Mouse (Mus musculus) embryonic fibroblast, embryonic 13.5 days (primary cell): ENCODE data around the gene Tmem117.

Source experiments
- CTCF ChIP-seq: IDR thresholded peaks from 2 replicates; pipeline ENCODE4 v1.5.1; 2011; ENCODE audit warnings: mild to moderate bottlenecking, control low read depth, low read length, moderate library complexity, borderline replicate concordance; ENCODE audit not compliant: insufficient read depth
- POLR2A ChIP-seq: IDR thresholded peaks from 2 replicates; pipeline ENCODE4 v1.6.1; 2011; ENCODE audit warnings: low read depth, mild to moderate bottlenecking, control low read depth, low read length, moderate library complexity

GRCm38 (mm10) chr15:94770832-94771578, 142.0 kb downstream of the Tmem117 start:
- TF ChIP-seq POLR2A = no peak
- TF ChIP-seq CTCF = no peak
